Comparison of ENCODE assay signal across 8 mouse cellular contexts in the genomic region with DNA sequence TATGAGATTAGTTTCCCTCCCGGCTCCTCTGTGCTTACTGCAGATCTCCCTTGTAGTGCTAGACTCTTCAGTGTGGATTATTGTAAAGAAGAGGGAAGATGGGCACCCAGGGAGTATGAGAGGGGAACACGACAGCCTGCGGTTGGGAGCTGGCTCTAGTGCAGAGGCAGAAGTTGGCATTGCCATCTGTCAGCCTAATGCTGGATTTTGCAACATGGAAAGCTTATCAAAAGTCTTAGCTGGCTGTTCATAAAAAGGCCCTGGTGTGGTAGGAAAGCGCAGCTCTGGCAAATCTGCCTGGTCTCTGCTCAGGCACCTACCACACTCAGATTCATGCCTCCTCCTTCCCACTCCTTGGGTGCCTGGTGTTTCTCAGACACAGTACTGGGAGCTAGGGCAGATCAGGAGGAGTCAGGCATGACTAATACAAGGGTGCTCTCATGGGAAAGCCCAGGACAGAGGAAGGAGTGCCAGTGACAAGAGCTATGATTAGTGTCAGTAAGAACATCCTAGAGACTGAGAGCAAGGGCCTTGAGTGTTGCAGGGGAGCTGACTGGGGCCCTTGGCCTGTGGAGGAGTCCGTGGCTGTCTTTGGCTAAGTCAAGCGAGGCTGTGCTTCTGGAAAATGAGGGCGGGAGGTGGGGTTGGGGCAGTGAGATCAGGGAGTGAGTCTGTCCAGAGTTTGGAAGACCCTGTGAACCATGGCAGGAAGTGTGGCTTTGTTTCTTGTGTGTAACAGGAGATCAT.
A peak's percentile ranks its signal among the peaks of the same experiment; 100 is the strongest.
DNase-seq lines count a peak whose midpoint lies in the region; ATAC-seq lines count a peak whose summit lies in the region.

No protein-coding gene starts in this region.

- H3K9ac ChIP-seq in forebrain, embryonic 14.5 days (ENCODE audit: low read length): no peak overlapping the region
- H3K9ac ChIP-seq in kidney, embryonic 16.5 days (replicated peaks; ENCODE audit: low read length): no peak overlapping the region
- peak overlapping the region; percentile 39; the same call in 1 of the 2 replicates for H3K9ac ChIP-seq in midbrain, embryonic 13.5 days (replicated peaks)
- H3K9ac ChIP-seq in intestine, embryonic 16.5 days (ENCODE audit: low read depth, low read length): no peak overlapping the region
- H3K9ac ChIP-seq in liver, embryonic 12.5 days: no peak overlapping the region

- H3K4me2 ChIP-seq in forebrain, embryonic 14.5 days (ENCODE audit: low read length): no peak overlapping the region
- no peak overlapping the region for H3K4me2 ChIP-seq in kidney, embryonic 16.5 days (replicated peaks; ENCODE audit: low read depth, low read length)
- no peak overlapping the region for H3K4me2 ChIP-seq in midbrain, embryonic 13.5 days (replicated peaks)
- H3K4me2 ChIP-seq in intestine, embryonic 16.5 days (ENCODE audit: low read depth, low read length): no peak overlapping the region
- no peak overlapping the region for H3K4me2 ChIP-seq in liver, embryonic 12.5 days

- peaks cover 37% of the 10 kb centered on the region for H3K36me3 ChIP-seq in forebrain, embryonic 10.5 days (replicated peaks)
- H3K36me3 ChIP-seq in forebrain, embryonic 14.5 days (ENCODE audit: control insufficient read depth, insufficient read depth, low read length): peaks cover 10% of the 10 kb centered on the region
- peaks cover 11% of the 10 kb centered on the region for H3K36me3 ChIP-seq in kidney, embryonic 16.5 days (ENCODE audit: insufficient read depth, low read length)
- H3K36me3 ChIP-seq in midbrain, embryonic 13.5 days: peaks cover 26% of the 10 kb centered on the region
- no peaks in the 10 kb centered on the region for H3K36me3 ChIP-seq in intestine, embryonic 16.5 days (ENCODE audit: control insufficient read depth, insufficient read depth, low read length)
- H3K36me3 ChIP-seq in liver, embryonic 12.5 days: peaks cover 45% of the 10 kb centered on the region

- H3K27me3 ChIP-seq in forebrain, embryonic 10.5 days (ENCODE audit: poor library complexity, severe bottlenecking): peaks cover 11% of the 10 kb centered on the region; the same call in 1 of the 2 replicates
- H3K27me3 ChIP-seq in forebrain, embryonic 14.5 days (replicated peaks; ENCODE audit: control insufficient read depth, insufficient read depth, low read length): no peaks in the 10 kb centered on the region
- no peaks in the 10 kb centered on the region for H3K27me3 ChIP-seq in kidney, embryonic 16.5 days (ENCODE audit: insufficient read depth, low read length)
- no peaks in the 10 kb centered on the region for H3K27me3 ChIP-seq in midbrain, embryonic 13.5 days
- H3K27me3 ChIP-seq in intestine, embryonic 16.5 days (replicated peaks; ENCODE audit: control insufficient read depth, insufficient read depth, low read length): no peaks in the 10 kb centered on the region
- no peaks in the 10 kb centered on the region for H3K27me3 ChIP-seq in liver, embryonic 12.5 days (replicated peaks)

- DNase-seq in forebrain, embryonic 10.5 days (ENCODE audit: extremely low spot score, low spot score): no peak
- no peak for DNase-seq in forebrain, embryonic 14.5 days (ENCODE audit: low spot score)
- no peak for DNase-seq in kidney, postnatal 14 days
- DNase-seq in adrenal gland, postnatal 36 days: peak; percentile 3 to 9

- H3K4me1 ChIP-seq in forebrain, embryonic 10.5 days: peaks cover 46% of the 10 kb centered on the region
- H3K4me1 ChIP-seq in forebrain, embryonic 14.5 days (ENCODE audit: control insufficient read depth, insufficient read depth, low read length): peaks cover 9% of the 10 kb centered on the region
- peaks cover 17% of the 10 kb centered on the region for H3K4me1 ChIP-seq in kidney, embryonic 16.5 days (ENCODE audit: insufficient read depth, low read length)
- H3K4me1 ChIP-seq in midbrain, embryonic 13.5 days (replicated peaks): peaks cover 59% of the 10 kb centered on the region
- no peaks in the 10 kb centered on the region for H3K4me1 ChIP-seq in intestine, embryonic 16.5 days (ENCODE audit: control insufficient read depth, insufficient read depth, low read length)
- peaks cover 15% of the 10 kb centered on the region; the same call in 1 of the 2 replicates for H3K4me1 ChIP-seq in liver, embryonic 12.5 days

- H3K4me3 ChIP-seq in forebrain, embryonic 10.5 days: no peak overlapping the region
- no peak overlapping the region for H3K4me3 ChIP-seq in forebrain, embryonic 14.5 days (ENCODE audit: low read depth, low read length)
- H3K4me3 ChIP-seq in kidney, embryonic 16.5 days (ENCODE audit: low read length): no peak overlapping the region
- no peak overlapping the region for H3K4me3 ChIP-seq in midbrain, embryonic 13.5 days (replicated peaks)
- no peak overlapping the region for H3K4me3 ChIP-seq in intestine, embryonic 16.5 days (ENCODE audit: low read length)
- no peak overlapping the region for H3K4me3 ChIP-seq in liver, embryonic 12.5 days

- H3K9me3 ChIP-seq in forebrain, embryonic 10.5 days: no peaks in the 10 kb centered on the region
- no peaks in the 10 kb centered on the region for H3K9me3 ChIP-seq in forebrain, embryonic 14.5 days (replicated peaks; ENCODE audit: control insufficient read depth, low read length)
- no peaks in the 10 kb centered on the region for H3K9me3 ChIP-seq in kidney, embryonic 16.5 days (ENCODE audit: low read length)
- no peaks in the 10 kb centered on the region for H3K9me3 ChIP-seq in midbrain, embryonic 13.5 days
- no peaks in the 10 kb centered on the region for H3K9me3 ChIP-seq in intestine, embryonic 16.5 days (ENCODE audit: control insufficient read depth, low read length)
- H3K9me3 ChIP-seq in liver, embryonic 12.5 days (replicated peaks): no peaks in the 10 kb centered on the region

- WGBS in forebrain, embryonic 10.5 days: 56% methylated on average over 7 of the region's 7 CpGs
- WGBS in forebrain, embryonic 14.5 days: 45% methylated on average over 7 of the region's 7 CpGs
- WGBS in kidney, embryonic 16.5 days: 53% methylated on average over 7 of the region's 7 CpGs
- 45% methylated on average over 7 of the region's 7 CpGs for WGBS in midbrain, embryonic 13.5 days
- WGBS in intestine, embryonic 16.5 days: 69% methylated on average over 7 of the region's 7 CpGs
- 73% methylated on average over 7 of the region's 7 CpGs for WGBS in liver, embryonic 12.5 days (ENCODE audit: insufficient replicate concordance)

- peak overlapping the region; percentile 60 for H3K27ac ChIP-seq in forebrain, embryonic 10.5 days
- H3K27ac ChIP-seq in forebrain, embryonic 14.5 days (ENCODE audit: low read depth, low read length): no peak overlapping the region
- H3K27ac ChIP-seq in kidney, embryonic 16.5 days (ENCODE audit: low read length): no peak overlapping the region
- H3K27ac ChIP-seq in midbrain, embryonic 13.5 days: peak overlapping the region; percentile 69
- no peak overlapping the region for H3K27ac ChIP-seq in intestine, embryonic 16.5 days (ENCODE audit: low read length)
- H3K27ac ChIP-seq in liver, embryonic 12.5 days: no peak overlapping the region

- no peak for ATAC-seq in forebrain, embryonic 14.5 days
- peak; percentile 82 for ATAC-seq in kidney, embryonic 16.5 days (ENCODE audit: low FRiP score, low TSS enrichment)
- ATAC-seq in midbrain, embryonic 13.5 days: 0 out of 2 replicates have a peak, but pooled peaks have one; percentile 27
- no peak for ATAC-seq in intestine, embryonic 16.5 days
- no peak for ATAC-seq in liver, embryonic 12.5 days

Comparison
In these comparisons a context has a peak if more than half of its experiments do, and no peak if none do; other contexts are left out.
1. H3K27ac ChIP-seq: peak in forebrain, embryonic 10.5 days (single experiment) and midbrain, embryonic 13.5 days (single experiment); none in forebrain, embryonic 14.5 days (single experiment), kidney, embryonic 16.5 days (single experiment), intestine, embryonic 16.5 days (single experiment) and liver, embryonic 12.5 days (single experiment).
2. DNase-seq: peak in adrenal gland, postnatal 36 days (2 of 2); none in forebrain, embryonic 10.5 days (single experiment), forebrain, embryonic 14.5 days (single experiment) and kidney, postnatal 14 days (single experiment).
3. ATAC-seq: peak in kidney, embryonic 16.5 days (single experiment) and midbrain, embryonic 13.5 days (single experiment); none in forebrain, embryonic 14.5 days (single experiment), intestine, embryonic 16.5 days (single experiment) and liver, embryonic 12.5 days (single experiment).